Mouse (Mus musculus) heart, adult 2 months (tissue): ENCODE data around the gene Rplp0.

ENCODE experiments used
- CTCF ChIP-seq: fragments of 200-600 bp; IDR thresholded peaks from 2 replicates; pipeline ENCODE4 v1.8.1; 2022; ENCODE audit warnings: antibody characterized with exemption, mild to moderate bottlenecking, moderate library complexity
- EP300 ChIP-seq: fragments of 200-500 bp; IDR thresholded peaks from 2 replicates; pipeline ENCODE4 v1.6.1; 2011; ENCODE audit warnings: low read depth, low read length, control low read depth; ENCODE audit not compliant: insufficient read depth
- POLR2A ChIP-seq: fragments of 200-500 bp; IDR thresholded peaks from 2 replicates; pipeline ENCODE4 v1.6.1; 2011; ENCODE audit warnings: mild to moderate bottlenecking, low read depth, low read length, control low read depth; ENCODE audit not compliant: insufficient read depth

DNA sequence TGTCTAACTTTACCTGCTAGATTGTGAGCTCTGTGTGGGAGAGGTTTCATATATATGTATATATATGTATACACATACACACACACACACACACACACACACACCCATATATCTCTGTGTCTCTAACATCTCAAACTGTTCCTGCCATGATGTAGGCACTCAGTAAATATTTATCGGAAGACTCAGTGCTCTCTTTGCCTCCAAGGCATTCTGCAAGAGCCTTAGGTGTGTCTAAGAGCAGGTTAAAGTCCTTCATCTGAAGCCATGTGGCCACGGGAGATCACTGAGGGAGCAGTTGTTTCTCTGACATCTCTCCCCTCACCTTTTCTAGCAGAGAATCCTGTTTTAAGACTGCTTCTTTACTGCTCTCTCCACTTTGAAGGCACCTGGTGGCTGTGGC is 32.2 kb downstream of the Rplp0 start:
- no peak for TF ChIP-seq POLR2A
- no peak for TF ChIP-seq CTCF
- no peak for TF ChIP-seq EP300
